Mouse (Mus musculus) cerebellum, adult 2 months (tissue): Measurements from ENCODE around the gene Gm10135.

ENCODE experiments used
- CTCF ChIP-seq: fragments of 200-500 bp; IDR thresholded peaks from 2 replicates; pipeline ENCODE4 v1.5.1; 2011; ENCODE audit warnings: low read depth, mild to moderate bottlenecking, control low read depth, low read length, moderate library complexity, borderline replicate concordance; ENCODE audit not compliant: insufficient read depth
- POLR2A ChIP-seq: fragments of 200-500 bp; IDR thresholded peaks from 2 replicates; pipeline ENCODE4 v1.6.1; 2011; ENCODE audit warnings: low read length, control low read depth, borderline replicate concordance; ENCODE audit not compliant: insufficient read depth

GRCm38 (mm10) chr5:72916851-72917250 is 57.7 kb downstream of the Gm10135 start:
- no peak for TF ChIP-seq CTCF
- no peak for TF ChIP-seq POLR2A
